Mouse (Mus musculus): Measurements from ENCODE around the gene Grb7.

DNA sequence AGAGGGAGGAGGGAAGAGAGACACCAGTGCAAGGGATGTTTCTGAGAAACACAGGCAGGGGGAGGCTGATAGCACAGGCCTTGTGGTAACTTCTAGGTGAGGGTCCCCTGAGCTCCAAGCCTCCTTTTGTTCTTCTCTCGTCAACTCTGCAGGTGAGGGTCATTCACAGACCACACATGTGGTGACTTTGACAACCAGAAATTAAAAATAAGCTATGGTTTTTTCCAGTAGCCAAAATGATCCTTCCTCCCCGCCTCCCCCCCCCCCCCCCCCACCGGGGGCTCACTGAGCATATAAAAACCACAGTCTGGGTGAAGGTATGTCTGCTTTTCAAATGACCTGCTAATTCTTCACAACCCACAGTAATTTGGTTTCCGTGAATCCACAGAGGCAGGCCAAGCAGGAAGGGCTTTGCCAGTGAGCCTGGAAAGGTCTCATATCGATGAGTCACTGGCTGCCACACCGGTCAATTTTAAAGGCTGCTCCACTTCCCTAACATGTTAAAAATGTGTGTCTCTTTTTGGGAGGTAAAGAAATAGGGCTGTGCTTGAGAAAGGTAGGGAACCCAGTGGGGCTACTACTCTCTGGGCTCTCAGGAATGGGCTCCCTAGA, 15.0 kb downstream of the Grb7 start:
- TF ChIP-seq CTCF (IDR thresholded peaks at IDR 0.05; ENCODE audit: extremely low read depth, insufficient read depth, insufficient read length, insufficient replicate concordance) (no peak), POLR2A (IDR thresholded peaks at IDR 0.05; ENCODE audit: low read depth, low read length) (no peak)

Measured in spleen, adult 2 months (tissue).